Mouse (Mus musculus): ENCODE measurements around the gene Rasa2. TPM values are rescaled to one million over a fixed set of nuclear protein-coding genes. Genes with fewer than 3 reads are reported as not detected.

The Rasa2 gene
- polyA plus RNA-seq, 1 experiment: 1.5 TPM

DNA sequence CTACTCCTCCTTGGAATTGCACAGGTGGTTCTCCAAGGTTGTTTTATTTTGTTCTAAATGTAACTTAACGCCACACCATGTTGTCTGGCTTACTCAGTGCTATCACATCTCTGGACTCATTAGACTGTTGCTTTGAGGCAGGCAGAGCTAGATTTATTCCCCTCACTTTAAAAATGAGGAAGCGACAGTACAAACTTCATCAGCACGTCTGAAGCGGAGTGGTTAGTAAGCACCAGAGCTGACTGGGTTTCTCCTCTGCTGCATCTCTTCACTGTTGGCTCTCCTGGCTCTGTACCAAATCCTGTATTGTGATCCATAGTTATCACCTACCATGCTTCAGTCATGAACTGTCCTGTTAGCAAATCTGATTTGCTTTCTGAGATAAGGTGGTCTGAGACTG lies 53.2 kb downstream of the Rasa2 start:
- TF ChIP-seq MYOD1 (IDR thresholded peaks at IDR 0.05; ENCODE audit: control insufficient read depth, insufficient read length, low read depth) (no peak), USF1 (IDR thresholded peaks at IDR 0.05; ENCODE audit: low read depth) (no peak), MAX (IDR thresholded peaks at IDR 0.05) (no peak), FOSL1 (IDR thresholded peaks at IDR 0.05; ENCODE audit: insufficient read depth, low read length, poor library complexity, severe bottlenecking) (no peak), CEBPB (IDR thresholded peaks at IDR 0.05; ENCODE audit: low read depth) (no peak), MYOG (IDR thresholded peaks at IDR 0.05; ENCODE audit: control insufficient read depth, extremely low read depth, insufficient read length) (no peak), CTCF (IDR thresholded peaks at IDR 0.05; ENCODE audit: control insufficient read depth, insufficient read depth, insufficient read length) (no peak)
- H3K79me2 ChIP-seq (ENCODE audit: control insufficient read depth, insufficient read depth): no peaks in the 10 kb centered on the region
- peaks cover 25% of the 10 kb centered on the region for H3K36me3 ChIP-seq (ENCODE audit: control insufficient read depth, insufficient read depth)
- no peak overlapping the region for H3ac ChIP-seq (ENCODE audit: control insufficient read depth, insufficient read length, low read depth)
- no peaks in the 10 kb centered on the region for H3K79me3 ChIP-seq (ENCODE audit: low read depth)
- no peak overlapping the region for H3K4me3 ChIP-seq (ENCODE audit: insufficient read depth, poor library complexity, severe bottlenecking)
- no peaks in the 10 kb centered on the region for H3K27me3 ChIP-seq (ENCODE audit: control insufficient read depth, insufficient read depth, insufficient read length)

DNA sequence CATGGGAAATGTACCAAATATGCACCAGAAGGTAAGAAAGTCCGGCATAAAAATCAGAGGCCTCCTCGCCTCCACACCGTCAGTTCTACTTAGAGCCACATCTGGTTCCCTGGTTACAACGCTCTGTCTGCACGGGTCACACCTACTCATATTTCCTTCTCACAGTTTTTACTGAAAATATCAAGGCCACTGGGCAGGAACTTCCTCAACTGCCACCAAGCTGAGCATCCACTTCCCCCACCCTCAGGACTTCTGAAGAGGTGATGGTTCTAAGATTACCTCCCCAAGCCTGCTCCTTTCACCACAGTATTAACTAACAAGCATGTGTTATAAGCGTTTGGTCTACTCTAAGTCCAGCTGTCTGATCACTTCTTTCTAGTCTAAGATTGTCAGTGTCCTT lies 53.7 kb downstream of the Rasa2 start:
- H3K4me3 ChIP-seq (ENCODE audit: insufficient read depth, poor library complexity, severe bottlenecking): no peak overlapping the region
- no peaks in the 10 kb centered on the region for H3K79me3 ChIP-seq (ENCODE audit: low read depth)
- no peak overlapping the region for H3ac ChIP-seq (ENCODE audit: control insufficient read depth, insufficient read length, low read depth)
- H3K79me2 ChIP-seq (ENCODE audit: control insufficient read depth, insufficient read depth): no peaks in the 10 kb centered on the region
- H3K36me3 ChIP-seq (ENCODE audit: control insufficient read depth, insufficient read depth): peaks cover 25% of the 10 kb centered on the region
- no peaks in the 10 kb centered on the region for H3K27me3 ChIP-seq (ENCODE audit: control insufficient read depth, insufficient read depth, insufficient read length)
- TF ChIP-seq MYOD1 (IDR thresholded peaks at IDR 0.05; ENCODE audit: control insufficient read depth, insufficient read length, low read depth) (no peak), MAX (IDR thresholded peaks at IDR 0.05) (no peak), CEBPB (IDR thresholded peaks at IDR 0.05; ENCODE audit: low read depth) (no peak), USF1 (IDR thresholded peaks at IDR 0.05; ENCODE audit: low read depth) (no peak), FOSL1 (IDR thresholded peaks at IDR 0.05; ENCODE audit: insufficient read depth, low read length, poor library complexity, severe bottlenecking) (no peak), CTCF (IDR thresholded peaks at IDR 0.05; ENCODE audit: control insufficient read depth, insufficient read depth, insufficient read length) (no peak), MYOG (IDR thresholded peaks at IDR 0.05; ENCODE audit: control insufficient read depth, extremely low read depth, insufficient read length) (no peak)

DNA sequence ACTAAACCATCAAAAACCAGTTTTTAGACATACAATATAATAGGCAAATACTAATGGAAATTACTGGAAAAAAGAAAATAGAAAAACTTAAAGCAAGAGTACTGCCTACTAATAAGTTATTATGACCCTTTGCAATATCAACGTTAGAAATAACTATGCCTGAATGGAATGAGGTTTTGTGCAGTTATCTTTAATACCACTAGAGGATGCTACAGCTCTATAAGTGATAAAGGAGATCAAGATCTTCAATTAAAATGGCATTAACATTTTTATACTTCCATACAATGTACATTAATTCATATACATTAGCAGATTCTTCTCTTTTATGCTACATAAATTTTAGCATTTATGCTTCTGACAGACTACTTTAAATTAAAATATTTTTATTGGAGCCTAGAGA lies 58.2 kb downstream of the Rasa2 start:
- no peaks in the 10 kb centered on the region for H3K27me3 ChIP-seq (ENCODE audit: control insufficient read depth, insufficient read depth, insufficient read length)
- no peak overlapping the region for H3K4me3 ChIP-seq (ENCODE audit: insufficient read depth, poor library complexity, severe bottlenecking)
- TF ChIP-seq FOSL1 (IDR thresholded peaks at IDR 0.05; ENCODE audit: insufficient read depth, low read length, poor library complexity, severe bottlenecking): no peak
- no peaks in the 10 kb centered on the region for H3K79me2 ChIP-seq (ENCODE audit: control insufficient read depth, insufficient read depth)
- no peak overlapping the region for H3ac ChIP-seq (ENCODE audit: control insufficient read depth, insufficient read length, low read depth)
- H3K36me3 ChIP-seq (ENCODE audit: control insufficient read depth, insufficient read depth): peaks cover 30% of the 10 kb centered on the region
- no peaks in the 10 kb centered on the region for H3K79me3 ChIP-seq (ENCODE audit: low read depth)

DNA sequence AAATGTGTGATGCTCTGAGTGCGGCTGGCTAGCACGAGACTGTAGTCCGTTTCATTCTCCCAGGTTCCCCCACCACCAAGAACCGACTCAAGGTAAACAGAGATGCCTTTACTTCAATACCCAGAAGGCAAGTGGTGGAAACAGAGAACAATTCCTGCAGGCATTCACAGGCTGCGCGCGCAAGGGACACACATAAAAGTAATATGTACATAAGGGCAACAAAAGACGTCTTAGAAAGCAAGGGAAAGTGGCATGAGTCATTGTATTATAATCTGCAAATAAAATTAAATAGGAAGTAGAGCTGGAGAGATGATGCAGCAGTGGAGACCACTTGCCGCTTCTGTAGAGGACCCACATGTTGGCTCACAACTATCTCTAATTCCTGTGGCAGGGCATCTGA lies 58.7 kb downstream of the Rasa2 start:
- no peak for TF ChIP-seq MYOG (IDR thresholded peaks at IDR 0.05; ENCODE audit: control insufficient read depth, extremely low read depth, insufficient read length)
- TF ChIP-seq USF1 (IDR thresholded peaks at IDR 0.05; ENCODE audit: low read depth): no peak
- no peak for TF ChIP-seq FOSL1 (IDR thresholded peaks at IDR 0.05; ENCODE audit: insufficient read depth, low read length, poor library complexity, severe bottlenecking)
- no peak for TF ChIP-seq MAX (IDR thresholded peaks at IDR 0.05)
- no peak for TF ChIP-seq MYOD1 (IDR thresholded peaks at IDR 0.05; ENCODE audit: control insufficient read depth, insufficient read length, low read depth)
- no peak for TF ChIP-seq CEBPB (IDR thresholded peaks at IDR 0.05; ENCODE audit: low read depth)
- TF ChIP-seq CTCF (IDR thresholded peaks at IDR 0.05; ENCODE audit: control insufficient read depth, insufficient read depth, insufficient read length): no peak
- no peak overlapping the region for H3ac ChIP-seq (ENCODE audit: control insufficient read depth, insufficient read length, low read depth)
- H3K27me3 ChIP-seq (ENCODE audit: control insufficient read depth, insufficient read depth, insufficient read length): no peaks in the 10 kb centered on the region
- H3K36me3 ChIP-seq (ENCODE audit: control insufficient read depth, insufficient read depth): peaks cover 30% of the 10 kb centered on the region
- no peaks in the 10 kb centered on the region for H3K79me2 ChIP-seq (ENCODE audit: control insufficient read depth, insufficient read depth)
- H3K4me3 ChIP-seq (ENCODE audit: insufficient read depth, poor library complexity, severe bottlenecking): no peak overlapping the region
- H3K79me3 ChIP-seq (ENCODE audit: low read depth): no peaks in the 10 kb centered on the region

DNA sequence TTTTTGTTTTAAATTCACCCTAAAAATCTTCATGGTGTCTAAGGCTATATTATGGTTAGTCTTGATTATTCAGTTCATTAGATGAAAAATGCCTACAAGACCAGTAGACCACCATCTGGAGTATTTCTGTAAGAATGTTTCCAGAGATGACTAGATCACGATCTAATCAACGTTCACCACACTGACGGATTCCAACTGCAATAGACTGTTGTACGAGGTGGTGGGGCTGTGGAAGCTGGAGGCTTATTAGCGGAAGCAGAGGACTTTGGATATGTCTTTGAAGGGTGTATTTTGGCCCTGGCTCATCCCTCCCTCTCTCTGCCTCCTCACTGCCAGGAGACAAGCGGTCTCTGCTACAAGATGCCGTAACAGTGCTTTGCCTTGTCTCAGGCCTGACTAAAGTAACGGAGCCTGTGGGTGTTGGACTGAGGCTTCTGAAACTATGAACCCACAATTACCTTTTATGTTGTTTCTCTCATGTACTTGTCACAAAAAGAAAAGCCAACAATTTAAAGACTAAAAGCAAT lies 64.9 kb downstream of the Rasa2 start:
- Histone ChIP-seq H3K4me3 (ENCODE audit: insufficient read depth, poor library complexity, severe bottlenecking) (no peak overlapping the region), H3K79me3 (ENCODE audit: low read depth) (no peaks in the 10 kb centered on the region), H3ac (ENCODE audit: control insufficient read depth, insufficient read length, low read depth) (no peak overlapping the region), H3K79me2 (ENCODE audit: control insufficient read depth, insufficient read depth) (no peaks in the 10 kb centered on the region), H3K36me3 (ENCODE audit: control insufficient read depth, insufficient read depth) (peaks cover 33% of the 10 kb centered on the region), H3K27me3 (ENCODE audit: control insufficient read depth, insufficient read depth, insufficient read length) (no peaks in the 10 kb centered on the region)
- TF ChIP-seq CEBPB (IDR thresholded peaks at IDR 0.05; ENCODE audit: low read depth) (no peak), MYOG (IDR thresholded peaks at IDR 0.05; ENCODE audit: control insufficient read depth, extremely low read depth, insufficient read length) (no peak), MAX (IDR thresholded peaks at IDR 0.05) (no peak), USF1 (IDR thresholded peaks at IDR 0.05; ENCODE audit: low read depth) (no peak), CTCF (IDR thresholded peaks at IDR 0.05; ENCODE audit: control insufficient read depth, insufficient read depth, insufficient read length) (no peak), FOSL1 (IDR thresholded peaks at IDR 0.05; ENCODE audit: insufficient read depth, low read length, poor library complexity, severe bottlenecking) (no peak), MYOD1 (IDR thresholded peaks at IDR 0.05; ENCODE audit: control insufficient read depth, insufficient read length, low read depth) (no peak)

DNA sequence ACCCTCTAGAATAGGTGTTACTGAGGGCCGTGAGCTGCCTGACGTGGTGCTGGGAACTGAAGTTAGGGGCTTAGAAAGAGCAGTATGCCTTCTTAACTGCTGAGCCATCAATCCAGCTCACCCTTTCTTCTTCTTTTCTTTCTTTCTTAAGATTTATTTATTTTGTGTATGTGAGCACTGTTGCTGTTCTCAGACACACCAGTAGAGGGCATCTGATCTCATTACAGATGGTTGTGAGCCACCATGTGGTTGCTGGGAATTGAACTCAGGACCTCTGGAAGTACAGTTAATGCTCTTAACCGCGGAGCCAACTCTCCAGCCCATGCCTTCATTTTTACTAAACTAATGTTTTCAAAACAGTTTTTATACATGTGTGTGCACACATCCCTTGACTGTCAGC lies 67.9 kb downstream of the Rasa2 start:
- H3K79me3 ChIP-seq (ENCODE audit: low read depth): no peaks in the 10 kb centered on the region
- TF ChIP-seq MYOG (IDR thresholded peaks at IDR 0.05; ENCODE audit: control insufficient read depth, extremely low read depth, insufficient read length): no peak
- no peak for TF ChIP-seq MYOD1 (IDR thresholded peaks at IDR 0.05; ENCODE audit: control insufficient read depth, insufficient read length, low read depth)
- TF ChIP-seq USF1 (IDR thresholded peaks at IDR 0.05; ENCODE audit: low read depth): no peak
- no peak for TF ChIP-seq CEBPB (IDR thresholded peaks at IDR 0.05; ENCODE audit: low read depth)
- no peak for TF ChIP-seq CTCF (IDR thresholded peaks at IDR 0.05; ENCODE audit: control insufficient read depth, insufficient read depth, insufficient read length)
- no peak for TF ChIP-seq MAX (IDR thresholded peaks at IDR 0.05)
- TF ChIP-seq FOSL1 (IDR thresholded peaks at IDR 0.05; ENCODE audit: insufficient read depth, low read length, poor library complexity, severe bottlenecking): no peak
- peaks cover 40% of the 10 kb centered on the region for H3K36me3 ChIP-seq (ENCODE audit: control insufficient read depth, insufficient read depth)
- no peak overlapping the region for H3K4me3 ChIP-seq (ENCODE audit: insufficient read depth, poor library complexity, severe bottlenecking)
- no peaks in the 10 kb centered on the region for H3K27me3 ChIP-seq (ENCODE audit: control insufficient read depth, insufficient read depth, insufficient read length)
- no peak overlapping the region for H3ac ChIP-seq (ENCODE audit: control insufficient read depth, insufficient read length, low read depth)
- no peaks in the 10 kb centered on the region for H3K79me2 ChIP-seq (ENCODE audit: control insufficient read depth, insufficient read depth)

Measured in C2C12 (cell line).